Mouse (Mus musculus): Measurements from ENCODE around the gene Krt28. TPM values are rescaled to one million over a fixed set of nuclear protein-coding genes. Genes with fewer than 3 reads are reported as not detected.
A peak's percentile ranks its signal among the peaks of the same experiment; 100 is the strongest.

Gene Krt28
- polyA plus RNA-seq (2014; fragmentation: Nextera tagmentation; extraction: Ambion mirVana): 0.39 and 0.60 TPM in 2 replicates

- no peak within 1 kb of the TSS for H3K27ac ChIP-seq (ENCODE audit: low read depth, low read length)
- no peak within 1 kb of the TSS for H3K4me3 ChIP-seq (ENCODE audit: low read depth, low read length)
- H3K27me3 ChIP-seq (ENCODE audit: control insufficient read depth, insufficient read depth, low read length): no peaks in the 10 kb centered on the region
- H3K9me3 ChIP-seq (ENCODE audit: control insufficient read depth, low read length): no peaks in the 10 kb centered on the region
- ATAC-seq (ENCODE audit: low FRiP score) (no peak), DNase-seq (ENCODE audit: low spot score) (no peak)
- WGBS: 85% methylated on average over 13 of the region's 13 CpGs
- no peaks in the 10 kb centered on the region for H3K4me1 ChIP-seq (replicated peaks; ENCODE audit: control insufficient read depth, insufficient read depth, low read length)
- no peaks in the 10 kb centered on the region for H3K36me3 ChIP-seq (ENCODE audit: control insufficient read depth, insufficient read depth, low read length)
- H3K9ac ChIP-seq (ENCODE audit: low read depth, low read length): no peak within 1 kb of the TSS
- H3K4me2 ChIP-seq (replicated peaks; ENCODE audit: low read depth, low read length): no peak within 1 kb of the TSS
Observed at GRCm38 (mm10) chr11:99374803-99375202, at the start of gene Krt28. TSS of gene Krt28 (minus strand) at chr11:99374903.

- no peaks in the 10 kb centered on the region for H3K4me1 ChIP-seq (replicated peaks; ENCODE audit: control insufficient read depth, insufficient read depth, low read length)
- no peaks in the 10 kb centered on the region for H3K36me3 ChIP-seq (ENCODE audit: control insufficient read depth, insufficient read depth, low read length)
- no peak for ATAC-seq (ENCODE audit: low FRiP score)
- no peak within 1 kb of the TSS for H3K9ac ChIP-seq (ENCODE audit: low read depth, low read length)
- no peak within 1 kb of the TSS for H3K4me3 ChIP-seq (ENCODE audit: low read depth, low read length)
- WGBS: 85% methylated on average over 10 of the region's 10 CpGs
- no peak for DNase-seq (ENCODE audit: low spot score)
- no peak within 1 kb of the TSS for H3K27ac ChIP-seq (ENCODE audit: low read depth, low read length)
- no peaks in the 10 kb centered on the region for H3K27me3 ChIP-seq (ENCODE audit: control insufficient read depth, insufficient read depth, low read length)
- no peak within 1 kb of the TSS for H3K4me2 ChIP-seq (replicated peaks; ENCODE audit: low read depth, low read length)
- H3K9me3 ChIP-seq (ENCODE audit: control insufficient read depth, low read length): no peaks in the 10 kb centered on the region
Observed at GRCm38 (mm10) chr11:99422159-99422558, 47.5 kb upstream of the Krt28 start, which contains the start of gene Krt12. TSS of gene Krt12 (minus strand) at chr11:99422259.

GRCm38 (mm10) chr11:99420586-99420985 is 45.9 kb upstream of the Krt28 start:
- Histone ChIP-seq H3K4me2 (replicated peaks; ENCODE audit: low read depth, low read length) (no peak overlapping the region), H3K9ac (ENCODE audit: low read depth, low read length) (no peak overlapping the region), H3K27ac (ENCODE audit: low read depth, low read length) (no peak overlapping the region), H3K4me3 (ENCODE audit: low read depth, low read length) (no peak overlapping the region), H3K27me3 (ENCODE audit: control insufficient read depth, insufficient read depth, low read length) (no peaks in the 10 kb centered on the region), H3K4me1 (replicated peaks; ENCODE audit: control insufficient read depth, insufficient read depth, low read length) (no peaks in the 10 kb centered on the region), H3K9me3 (ENCODE audit: control insufficient read depth, low read length) (no peaks in the 10 kb centered on the region), H3K36me3 (ENCODE audit: control insufficient read depth, insufficient read depth, low read length) (no peaks in the 10 kb centered on the region)
- WGBS: 58% methylated on average over 10 of the region's 10 CpGs
- ATAC-seq (ENCODE audit: low FRiP score) (no peak), DNase-seq (ENCODE audit: low spot score) (no peak)

DNA sequence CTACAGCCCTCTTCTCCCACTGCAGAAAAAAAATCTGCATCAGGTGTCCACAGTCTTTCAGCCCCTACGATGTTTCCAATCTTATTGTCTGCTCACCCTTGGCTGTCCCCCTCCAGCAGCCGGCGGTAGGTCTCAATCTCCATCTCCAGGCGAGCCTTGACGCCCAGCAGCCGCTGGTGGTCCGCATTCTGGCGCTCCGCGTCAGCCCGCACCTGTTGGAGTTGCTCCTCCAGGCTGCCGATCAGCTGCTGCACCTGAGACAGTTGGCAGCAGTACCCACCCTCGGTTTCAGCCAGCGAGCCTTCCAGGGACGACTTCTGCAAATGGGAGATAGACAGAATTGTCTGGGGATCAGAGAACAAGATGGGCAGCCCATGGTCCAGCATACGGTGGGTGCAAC is 43.1 kb upstream of the Krt28 start:
- ATAC-seq (ENCODE audit: low FRiP score) (no peak), DNase-seq (ENCODE audit: low spot score) (no peak)
- WGBS: 65% methylated on average over 16 of the region's 16 CpGs
- no peak overlapping the region for H3K9ac ChIP-seq (ENCODE audit: low read depth, low read length)
- H3K4me3 ChIP-seq (ENCODE audit: low read depth, low read length): no peak overlapping the region
- no peaks in the 10 kb centered on the region for H3K9me3 ChIP-seq (ENCODE audit: control insufficient read depth, low read length)
- H3K27me3 ChIP-seq (ENCODE audit: control insufficient read depth, insufficient read depth, low read length): no peaks in the 10 kb centered on the region
- H3K4me2 ChIP-seq (replicated peaks; ENCODE audit: low read depth, low read length): no peak overlapping the region
- H3K36me3 ChIP-seq (ENCODE audit: control insufficient read depth, insufficient read depth, low read length): no peaks in the 10 kb centered on the region
- no peaks in the 10 kb centered on the region for H3K4me1 ChIP-seq (replicated peaks; ENCODE audit: control insufficient read depth, insufficient read depth, low read length)
- no peak overlapping the region for H3K27ac ChIP-seq (ENCODE audit: low read depth, low read length)

DNA sequence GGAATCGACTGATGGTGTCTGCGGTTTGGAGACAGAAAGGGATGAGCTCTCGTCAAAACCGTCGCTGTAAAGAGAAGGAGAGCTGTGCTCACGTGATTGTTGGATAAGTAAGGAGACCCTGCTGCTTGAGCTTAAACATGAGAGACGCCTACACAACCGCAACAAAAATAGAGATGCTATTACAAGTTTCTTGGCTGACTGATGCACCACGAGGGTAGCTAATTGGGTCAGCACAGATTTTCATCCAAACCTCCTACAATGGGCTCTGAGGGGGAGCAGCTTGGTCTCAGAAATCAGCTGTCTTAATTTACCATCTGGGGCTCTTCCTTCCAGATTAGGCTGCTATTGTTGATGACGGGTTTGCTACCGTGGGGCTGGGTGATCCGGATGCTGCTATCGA is 42.2 kb upstream of the Krt28 start:
- no peaks in the 10 kb centered on the region for H3K27me3 ChIP-seq (ENCODE audit: control insufficient read depth, insufficient read depth, low read length)
- WGBS: 87% methylated on average over 13 of the region's 13 CpGs

DNA sequence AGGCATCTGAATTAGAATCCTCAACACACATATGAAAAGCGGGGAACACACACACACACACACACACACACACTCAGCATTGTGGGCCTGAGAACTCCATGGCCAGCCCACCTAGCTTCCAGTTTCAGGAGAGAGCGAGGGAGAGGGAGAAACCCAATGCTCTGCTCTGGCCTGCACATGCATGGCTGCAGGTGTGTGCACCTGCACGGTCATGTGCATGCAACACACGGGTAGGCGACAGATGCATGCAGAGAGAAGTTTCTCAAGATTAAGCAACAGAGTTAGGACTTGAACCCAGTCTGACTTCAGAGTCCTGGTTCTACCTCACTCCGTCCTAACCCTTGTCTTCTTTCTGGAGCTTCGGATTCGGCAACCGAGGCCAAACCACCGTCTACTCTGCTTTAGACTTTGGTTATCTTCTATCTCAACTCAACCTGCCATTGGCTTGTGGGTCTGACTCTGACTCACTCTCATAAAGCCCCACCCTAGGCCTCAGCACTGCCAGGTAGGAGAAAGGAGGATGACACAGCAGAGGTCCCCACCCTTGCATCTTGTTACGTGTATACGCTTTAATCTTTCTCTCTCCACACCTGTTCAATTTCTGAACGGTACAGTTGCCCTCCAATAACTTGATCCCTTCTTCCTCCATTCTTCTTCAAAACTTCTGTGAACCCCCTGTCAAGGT is 39.9 kb upstream of the Krt28 start:
- no peaks in the 10 kb centered on the region for H3K27me3 ChIP-seq (ENCODE audit: control insufficient read depth, insufficient read depth, low read length)
- no peak for DNase-seq (ENCODE audit: low spot score)
- no peak overlapping the region for H3K4me3 ChIP-seq (ENCODE audit: low read depth, low read length)
- no peaks in the 10 kb centered on the region for H3K4me1 ChIP-seq (replicated peaks; ENCODE audit: control insufficient read depth, insufficient read depth, low read length)
- no peaks in the 10 kb centered on the region for H3K9me3 ChIP-seq (ENCODE audit: control insufficient read depth, low read length)
- H3K9ac ChIP-seq (ENCODE audit: low read depth, low read length): no peak overlapping the region
- WGBS: 93% methylated on average over 13 of the region's 13 CpGs
- no peak for ATAC-seq (ENCODE audit: low FRiP score)
- H3K36me3 ChIP-seq (ENCODE audit: control insufficient read depth, insufficient read depth, low read length): no peaks in the 10 kb centered on the region
- no peak overlapping the region for H3K4me2 ChIP-seq (replicated peaks; ENCODE audit: low read depth, low read length)
- H3K27ac ChIP-seq (ENCODE audit: low read depth, low read length): no peak overlapping the region

More for the DNA sequence above, 42.2 kb upstream of the Krt28 start:
- H3K4me2 ChIP-seq (replicated peaks; ENCODE audit: low read depth, low read length): no peak overlapping the region
- H3K9ac ChIP-seq (ENCODE audit: low read depth, low read length): no peak overlapping the region
- no peaks in the 10 kb centered on the region for H3K9me3 ChIP-seq (ENCODE audit: control insufficient read depth, low read length)
- H3K4me1 ChIP-seq (replicated peaks; ENCODE audit: control insufficient read depth, insufficient read depth, low read length): no peaks in the 10 kb centered on the region
- no peak overlapping the region for H3K27ac ChIP-seq (ENCODE audit: low read depth, low read length)
- H3K4me3 ChIP-seq (ENCODE audit: low read depth, low read length): no peak overlapping the region
- DNase-seq (ENCODE audit: low spot score) (no peak), ATAC-seq (ENCODE audit: low FRiP score) (no peak)
- no peaks in the 10 kb centered on the region for H3K36me3 ChIP-seq (ENCODE audit: control insufficient read depth, insufficient read depth, low read length)

DNA sequence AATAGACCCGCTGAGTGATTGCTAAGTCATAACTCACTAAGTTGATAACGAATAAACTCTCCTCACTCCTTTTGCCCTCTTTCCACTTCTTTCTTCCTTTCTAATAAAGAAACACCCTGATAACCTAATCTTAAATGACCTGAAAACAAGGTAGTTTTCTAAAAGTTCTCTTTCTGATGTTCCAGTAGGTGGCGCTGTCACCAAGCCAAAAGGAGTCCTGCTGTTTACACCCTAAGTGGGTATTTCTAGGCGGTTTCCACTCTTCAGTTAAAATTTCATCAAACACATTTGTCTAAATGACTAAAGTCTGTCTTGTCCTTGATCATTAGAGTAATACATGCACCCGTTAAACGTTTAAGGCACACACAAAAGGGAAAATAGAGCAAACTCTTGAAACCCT is 38.5 kb upstream of the Krt28 start:
- Histone ChIP-seq H3K4me1 (replicated peaks; ENCODE audit: control insufficient read depth, insufficient read depth, low read length) (no peaks in the 10 kb centered on the region), H3K27me3 (ENCODE audit: control insufficient read depth, insufficient read depth, low read length) (no peaks in the 10 kb centered on the region), H3K36me3 (ENCODE audit: control insufficient read depth, insufficient read depth, low read length) (no peaks in the 10 kb centered on the region), H3K4me2 (replicated peaks; ENCODE audit: low read depth, low read length) (no peak overlapping the region), H3K9ac (ENCODE audit: low read depth, low read length) (no peak overlapping the region), H3K4me3 (ENCODE audit: low read depth, low read length) (no peak overlapping the region), H3K27ac (ENCODE audit: low read depth, low read length) (no peak overlapping the region), H3K9me3 (ENCODE audit: control insufficient read depth, low read length) (no peaks in the 10 kb centered on the region)
- 18% methylated on average over 6 of the region's 6 CpGs for WGBS
- ATAC-seq (ENCODE audit: low FRiP score) (no peak), DNase-seq (ENCODE audit: low spot score) (peak; percentile 62)

DNA sequence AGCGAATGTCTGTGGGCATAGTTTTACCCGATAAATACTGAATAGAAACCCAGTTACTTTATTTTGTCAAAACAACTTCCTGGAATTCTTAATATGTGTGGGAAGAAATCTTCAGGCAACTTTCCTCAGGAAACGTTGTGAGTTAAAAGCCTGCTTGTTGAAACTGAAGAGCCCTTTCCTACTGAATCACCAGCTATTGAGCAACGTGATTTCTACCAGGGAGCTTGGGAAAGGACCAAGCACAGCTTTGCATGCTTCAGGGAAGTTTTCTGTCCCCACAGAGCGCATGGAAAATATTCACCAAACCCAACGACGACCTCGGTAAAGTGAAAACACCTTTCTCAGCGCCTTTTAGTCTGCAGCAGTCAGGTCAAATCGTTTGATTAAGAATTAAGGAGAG is 31.5 kb upstream of the Krt28 start:
- H3K4me1 ChIP-seq (replicated peaks; ENCODE audit: control insufficient read depth, insufficient read depth, low read length): no peaks in the 10 kb centered on the region
- H3K36me3 ChIP-seq (ENCODE audit: control insufficient read depth, insufficient read depth, low read length): no peaks in the 10 kb centered on the region
- no peak for ATAC-seq (ENCODE audit: low FRiP score)
- H3K9me3 ChIP-seq (ENCODE audit: control insufficient read depth, low read length): no peaks in the 10 kb centered on the region
- no peak overlapping the region for H3K9ac ChIP-seq (ENCODE audit: low read depth, low read length)
- WGBS: 82% methylated on average over 10 of the region's 10 CpGs
- H3K27me3 ChIP-seq (ENCODE audit: control insufficient read depth, insufficient read depth, low read length): no peaks in the 10 kb centered on the region
- no peak overlapping the region for H3K4me3 ChIP-seq (ENCODE audit: low read depth, low read length)
- H3K27ac ChIP-seq (ENCODE audit: low read depth, low read length): no peak overlapping the region
- no peak for DNase-seq (ENCODE audit: low spot score)
- H3K4me2 ChIP-seq (replicated peaks; ENCODE audit: low read depth, low read length): no peak overlapping the region

DNA sequence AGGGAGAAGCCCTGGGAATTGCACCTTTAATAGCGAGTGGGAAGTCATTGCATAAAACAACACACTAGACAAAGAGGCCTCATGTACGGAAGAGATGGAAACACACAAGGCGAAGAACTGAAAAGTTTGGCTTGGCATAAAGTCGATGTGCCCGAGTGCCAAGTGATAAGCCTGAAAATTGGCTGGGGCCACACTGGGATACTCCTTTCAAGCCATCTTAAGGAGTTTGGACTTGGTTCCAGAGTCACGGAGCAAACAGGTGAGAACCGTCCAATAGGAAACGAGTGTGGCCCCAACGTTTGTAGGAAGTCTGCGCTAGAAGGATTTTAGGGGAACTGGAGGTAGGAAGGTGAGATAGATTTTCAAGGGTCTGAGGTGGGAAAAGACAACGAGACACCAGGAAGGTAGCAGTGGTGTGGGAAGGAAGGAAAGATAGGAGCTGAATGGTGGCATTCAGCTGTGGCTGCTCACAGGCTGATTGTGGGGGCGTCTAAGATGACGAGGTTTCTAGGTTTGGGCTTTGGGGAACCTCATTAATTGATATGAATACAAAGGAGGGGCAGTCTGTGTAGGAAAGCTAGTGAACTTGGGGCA is 25.4 kb upstream of the Krt28 start:
- WGBS: 88% methylated on average over 13 of the region's 13 CpGs
- ATAC-seq (ENCODE audit: low FRiP score): no peak

More for the DNA sequence above, 25.4 kb upstream of the Krt28 start:
- H3K27me3 ChIP-seq (ENCODE audit: control insufficient read depth, insufficient read depth, low read length): no peaks in the 10 kb centered on the region
- no peak overlapping the region for H3K9ac ChIP-seq (ENCODE audit: low read depth, low read length)
- no peaks in the 10 kb centered on the region for H3K4me1 ChIP-seq (replicated peaks; ENCODE audit: control insufficient read depth, insufficient read depth, low read length)
- H3K9me3 ChIP-seq (ENCODE audit: control insufficient read depth, low read length): no peaks in the 10 kb centered on the region
- H3K4me3 ChIP-seq (ENCODE audit: low read depth, low read length): no peak overlapping the region
- no peak overlapping the region for H3K4me2 ChIP-seq (replicated peaks; ENCODE audit: low read depth, low read length)
- H3K27ac ChIP-seq (ENCODE audit: low read depth, low read length): no peak overlapping the region
- no peaks in the 10 kb centered on the region for H3K36me3 ChIP-seq (ENCODE audit: control insufficient read depth, insufficient read depth, low read length)
- DNase-seq (ENCODE audit: low spot score): no peak
